Mouse (Mus musculus): Measurements from ENCODE around the gene Polr1e. TPM values are rescaled to one million over a fixed set of nuclear protein-coding genes. Genes with fewer than 3 reads are reported as not detected.

Polr1e gene
- polyA plus RNA-seq (2014; fragmentation: Illumina TruSeq; extraction: RNeasy Lipid Tissue Mini Kit (QIAGEN cat#74804); ENCODE audit: low read depth, low replicate concordance): 8.8 TPM

DNA sequence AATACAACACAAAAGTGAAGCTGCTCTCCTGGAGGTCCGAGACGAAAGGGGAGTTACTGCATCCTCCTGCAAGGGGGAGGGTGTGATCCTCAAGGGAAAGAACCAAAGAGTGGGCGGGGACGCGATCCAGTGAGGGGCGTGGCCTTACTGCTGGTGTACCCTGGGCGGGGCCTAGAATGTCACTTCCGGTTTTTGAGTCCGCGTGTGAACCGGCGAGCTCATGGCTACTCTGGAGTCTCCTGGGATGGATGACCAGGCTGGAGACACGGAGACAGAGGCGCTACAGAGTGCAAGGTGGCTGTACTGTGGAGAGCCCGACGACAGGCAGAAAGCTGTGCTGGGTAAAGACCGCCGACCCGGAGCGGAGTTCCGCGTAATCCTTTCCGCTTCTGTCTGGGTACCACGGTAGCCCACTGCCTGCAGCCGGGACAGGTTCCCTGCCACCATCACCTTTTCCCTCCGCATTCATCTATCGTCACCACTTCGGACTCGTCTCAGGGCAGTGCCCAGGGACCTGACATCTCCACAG lies at the start of gene Polr1e:
Polr1e (plus strand) TSS at position 132 of the 529 bp plus-strand sequence.

DNA sequence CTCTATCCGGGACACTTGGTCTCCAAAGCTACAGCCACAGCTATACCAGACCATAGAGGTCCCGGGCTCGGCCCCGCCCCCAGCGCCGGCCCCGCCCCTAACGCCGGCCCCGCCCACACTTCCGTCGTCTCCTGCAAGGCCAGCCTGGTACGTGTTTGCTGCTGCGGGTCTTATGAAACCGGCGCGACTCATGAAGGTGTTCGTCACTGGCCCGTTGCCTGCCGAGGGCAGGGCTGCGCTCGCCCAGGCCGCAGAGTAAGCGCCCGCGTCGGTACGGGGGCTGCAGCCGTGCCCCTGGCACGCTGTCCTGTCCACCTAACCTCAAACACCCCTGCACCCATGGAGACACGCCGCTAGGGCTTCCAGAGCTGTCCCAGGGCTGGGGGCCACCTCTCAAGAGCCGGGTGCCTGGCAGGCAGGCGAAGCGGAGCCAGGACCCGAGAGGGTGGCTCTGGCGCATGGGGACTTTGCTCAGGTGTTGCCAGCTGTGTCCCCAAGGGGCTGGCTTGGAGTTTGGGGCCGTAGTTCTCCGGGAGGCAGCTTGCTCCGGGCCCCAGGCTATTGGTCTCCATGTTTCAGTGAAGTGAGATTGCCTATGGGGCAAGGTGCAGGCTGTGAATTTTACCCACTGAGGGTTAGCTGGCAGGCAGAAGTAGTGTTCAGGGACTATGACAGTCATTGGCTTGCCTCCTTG lies 37.0 kb upstream of the Polr1e start, which contains the start of gene Grhpr:
Grhpr (plus strand) TSS at position 116 of the 694 bp plus-strand sequence.

DNA sequence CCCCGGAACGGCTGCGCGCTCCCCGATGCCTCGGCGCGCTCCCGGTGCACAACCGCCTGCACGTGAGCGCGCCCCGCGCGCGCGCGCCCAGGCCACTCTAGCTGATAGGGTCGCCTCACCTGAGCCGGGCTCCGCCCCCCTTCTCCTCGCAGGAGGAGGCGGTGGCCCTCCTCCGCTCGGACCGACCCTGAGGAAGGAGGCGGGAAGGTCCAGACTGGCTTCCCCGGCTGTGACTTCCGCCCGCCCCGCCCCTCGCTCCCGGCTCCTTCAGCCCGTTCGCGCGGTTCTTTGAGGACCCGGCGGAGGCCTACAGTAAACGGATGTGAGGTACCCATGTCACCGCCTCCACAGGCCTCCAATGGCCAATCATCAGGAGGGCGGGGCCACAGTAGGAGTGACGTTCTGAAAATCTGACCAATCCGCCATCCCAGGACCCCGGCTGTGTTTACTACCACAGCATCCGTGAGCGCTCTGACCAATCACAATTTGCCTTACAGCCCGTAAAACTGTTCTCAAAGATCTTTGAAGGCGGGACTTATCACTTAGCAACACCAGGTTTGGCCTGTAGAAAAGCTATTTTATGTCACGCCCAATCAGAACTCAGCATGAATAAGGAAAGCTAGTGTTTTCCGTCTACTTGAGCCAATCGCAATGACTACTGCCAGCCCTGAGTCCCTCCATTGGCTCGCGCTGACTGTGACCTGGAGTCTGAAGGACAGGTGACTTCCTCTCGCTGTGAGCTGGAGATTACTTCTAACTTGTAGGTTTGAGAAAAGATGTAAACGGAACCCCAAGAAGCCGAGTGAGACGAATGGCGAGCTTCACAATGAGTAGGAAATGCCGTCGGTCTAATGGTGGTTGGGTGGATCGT lies 6.0 kb upstream of the Polr1e start, which contains the start of gene Zbtb5:
Zbtb5 (minus strand) TSS at position 308 of the 871 bp plus-strand sequence.

DNA sequence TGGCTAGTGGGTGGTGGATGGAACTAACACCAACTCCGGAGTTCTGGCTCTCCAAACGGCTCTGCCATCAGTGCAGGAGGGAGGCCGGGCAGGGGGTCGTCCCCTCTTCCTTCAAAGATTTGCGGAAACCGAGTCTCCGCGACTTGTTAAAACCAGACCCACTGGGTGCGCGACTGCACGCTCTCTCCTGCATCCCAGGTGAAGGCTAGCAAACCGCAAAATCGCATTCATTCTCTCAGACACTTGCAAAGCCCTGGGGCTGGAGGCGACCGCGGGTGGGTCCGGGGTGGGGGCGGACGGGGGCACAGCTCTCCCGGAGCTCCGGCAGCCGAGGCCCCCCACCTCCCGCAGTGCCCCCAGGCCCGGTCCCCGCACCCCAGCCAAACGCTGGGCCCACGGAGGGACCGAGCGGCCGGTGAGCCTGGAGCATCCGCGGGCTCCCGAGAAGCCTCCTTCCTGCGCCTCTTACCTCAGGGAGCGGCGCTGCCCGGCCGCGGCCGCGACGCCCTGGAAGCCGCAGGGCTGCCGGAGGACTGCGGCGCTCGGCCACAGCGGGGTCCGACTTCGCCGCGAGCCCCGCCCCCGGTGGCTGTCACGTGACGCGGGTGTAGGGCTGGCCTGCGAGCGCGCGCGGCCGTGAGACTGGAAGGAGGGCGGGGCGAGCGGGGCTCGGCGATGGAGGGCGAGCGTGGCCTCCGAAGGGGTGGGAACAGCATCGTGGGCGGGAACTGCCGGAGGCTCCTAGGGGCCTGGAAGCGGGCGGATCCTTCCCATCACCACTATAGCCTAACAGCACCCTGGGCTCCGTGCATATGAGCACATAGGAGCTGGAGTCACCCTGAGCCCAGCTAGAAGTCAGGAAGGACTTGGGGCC lies 65.9 kb downstream of the Polr1e start, which contains the start of gene Fbxo10:
Fbxo10 (minus strand) TSS at position 584 of the 874 bp plus-strand sequence.

Other genes with a start within 250 kb of the Polr1e start
- 1.1 TPM for gene Grhpr, start 37.2 kb upstream of the Polr1e start, polyA plus RNA-seq (2014; fragmentation: Illumina TruSeq; extraction: RNeasy Lipid Tissue Mini Kit (QIAGEN cat#74804); ENCODE audit: low read depth, low replicate concordance)
- 18.0 TPM for gene Zbtb5, start 6.2 kb upstream of the Polr1e start, polyA plus RNA-seq (2014; fragmentation: Illumina TruSeq; extraction: RNeasy Lipid Tissue Mini Kit (QIAGEN cat#74804); ENCODE audit: low read depth, low replicate concordance)
- gene Fbxo10, start 66.0 kb downstream of the Polr1e start, polyA plus RNA-seq (2014; fragmentation: Illumina TruSeq; extraction: RNeasy Lipid Tissue Mini Kit (QIAGEN cat#74804); ENCODE audit: low read depth, low replicate concordance): 0.52 TPM
- 13.4 TPM for gene Tomm5, start 89.5 kb downstream of the Polr1e start, polyA plus RNA-seq (2014; fragmentation: Illumina TruSeq; extraction: RNeasy Lipid Tissue Mini Kit (QIAGEN cat#74804); ENCODE audit: low read depth, low replicate concordance)
- gene Frmpd1, start 166.3 kb downstream of the Polr1e start, polyA plus RNA-seq (2014; fragmentation: Illumina TruSeq; extraction: RNeasy Lipid Tissue Mini Kit (QIAGEN cat#74804); ENCODE audit: low read depth, low replicate concordance): 1.4 TPM

All from testis, adult 10 weeks (tissue).